Mouse (Mus musculus) liver, adult 10 weeks (tissue): ENCODE data around the gene Tppp2. TPM values are rescaled to one million over a fixed set of nuclear protein-coding genes. Genes with fewer than 3 reads are reported as not detected.

Experiments
- polyA plus RNA-seq: library from polyadenylated mRNA; stranded (reverse); fragments of 350-450 nt; fragmentation: Illumina TruSeq; extraction: RNeasy Lipid Tissue Mini Kit (QIAGEN cat#74804); gene quantifications from one replicate; pipeline ENCODE4 v1.2.3, GENCODE M21; 2014; ENCODE audit warnings: low read depth, low replicate concordance

Gene Tppp2
- not detected for polyA plus RNA-seq

GRCm38 (mm10) chr14:51918125-51918524 lies at the start of gene Tppp2:
Gene Tppp2, plus strand, starts transcription at chr14:51918425.

DNA sequence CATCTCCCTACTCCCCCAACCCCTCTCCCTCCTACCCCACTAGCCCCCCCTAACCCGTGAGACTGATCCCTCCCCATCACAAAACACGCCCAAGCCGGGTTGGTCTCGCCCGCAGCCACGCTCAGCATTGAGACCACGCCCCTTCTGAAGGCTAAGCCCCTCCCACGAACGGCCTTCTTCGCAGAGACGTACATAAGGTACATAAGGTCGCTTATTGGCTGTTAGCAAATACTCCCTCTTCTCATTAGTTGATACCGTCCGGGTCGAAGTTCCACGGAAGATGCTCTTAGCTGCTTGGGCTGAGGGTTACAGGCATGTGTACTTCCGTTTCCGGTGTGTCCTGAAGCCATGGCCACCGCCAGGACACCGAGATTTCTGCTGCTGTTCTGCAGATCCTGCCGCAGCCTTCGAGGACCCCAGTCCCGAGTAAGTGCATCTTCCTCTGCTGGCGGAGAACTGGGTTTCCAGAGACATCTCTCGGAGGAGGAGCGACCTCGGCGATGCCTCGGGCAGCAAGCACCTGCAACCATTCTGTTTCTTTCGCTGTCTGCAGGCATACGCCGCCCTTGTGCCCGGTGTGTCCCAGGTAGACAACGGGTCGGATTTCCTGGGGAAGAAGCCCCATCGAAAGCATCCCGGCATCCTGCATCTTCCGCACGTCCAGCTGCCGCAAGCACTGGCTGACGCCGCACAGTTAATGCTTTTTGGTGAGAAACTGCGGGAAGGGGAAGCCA lies 33.5 kb upstream of the Tppp2 start, which contains the start of gene Mettl17:
Gene Mettl17, plus strand, starts transcription at position 245 of the 734 bp plus-strand sequence.

GRCm38 (mm10) chr14:51892191-51892939 lies 25.9 kb upstream of the Tppp2 start, which contains the start of gene Slc39a2:
Gene Slc39a2, plus strand, starts transcription at chr14:51892889.

DNA sequence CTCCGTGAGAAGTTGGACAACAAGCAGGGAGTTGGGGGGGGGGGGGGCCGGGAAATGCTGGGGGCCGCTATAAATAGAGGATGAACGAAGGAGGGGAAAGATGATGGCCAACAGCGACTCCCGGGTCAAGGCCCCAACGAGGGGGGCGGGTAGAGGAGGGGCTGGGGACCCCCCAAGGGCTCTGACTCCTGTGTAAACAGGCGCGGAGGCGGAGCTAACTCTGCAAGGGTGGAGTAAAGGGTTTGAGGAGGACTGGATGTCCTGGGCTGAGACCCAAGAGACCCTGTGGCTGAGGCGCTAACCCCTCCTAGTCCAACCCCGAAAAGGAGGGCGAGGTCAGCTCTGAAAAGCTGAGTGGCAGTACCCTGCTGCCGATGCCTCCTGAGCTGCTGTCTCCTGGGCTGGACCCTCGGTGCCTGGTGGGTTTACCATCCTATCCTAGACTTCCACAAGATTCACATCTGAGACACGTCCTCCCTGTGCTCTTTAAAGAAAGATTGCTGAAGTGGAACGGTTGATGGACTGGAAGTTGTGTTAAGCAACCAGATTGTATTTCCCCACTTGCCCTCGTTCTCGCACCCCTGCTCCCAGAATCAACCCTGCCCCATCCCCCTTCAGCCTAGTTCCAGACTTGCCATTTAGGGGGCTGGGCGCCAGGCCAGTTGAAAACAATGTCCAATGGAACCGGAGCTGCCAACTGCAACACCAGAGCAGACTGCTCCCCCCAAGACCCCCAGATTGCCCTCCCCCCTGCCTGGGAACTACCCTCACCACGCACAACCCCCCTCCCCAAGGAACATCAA lies 4.1 kb upstream of the Tppp2 start, which contains the start of gene Ndrg2:
Gene Ndrg2, minus strand, starts transcription at position 199 of the 803 bp plus-strand sequence.

GRCm38 (mm10) chr14:51922571-51922865 lies 4.3 kb downstream of the Tppp2 start, which contains the start of gene Rnase13:
Gene Rnase13, minus strand, starts transcription at chr14:51922773.

Other genes starting within 250 kb of the Tppp2 start
- gene Gm17079, start 223.0 kb upstream of the Tppp2 start, polyA plus RNA-seq: not detected
- gene Gm5800, start 201.2 kb upstream of the Tppp2 start, polyA plus RNA-seq: not detected
- not detected for gene Ang4, start 144.8 kb upstream of the Tppp2 start, polyA plus RNA-seq
- gene AY358078, start 118.4 kb upstream of the Tppp2 start, polyA plus RNA-seq: not detected
- gene Ear6, start 64.7 kb upstream of the Tppp2 start, polyA plus RNA-seq: not detected
- 4.6 TPM for gene Mettl17, start 33.6 kb upstream of the Tppp2 start, polyA plus RNA-seq
- gene Slc39a2, start 25.5 kb upstream of the Tppp2 start, polyA plus RNA-seq: 0.77 TPM
- gene Ndrg2, start 4.3 kb upstream of the Tppp2 start, polyA plus RNA-seq: 2,741 TPM
- not detected for gene Rnase13, start 4.3 kb downstream of the Tppp2 start, polyA plus RNA-seq
- 2.0 TPM for gene Arhgef40, start 66.3 kb downstream of the Tppp2 start, polyA plus RNA-seq
- gene Tmem253, start 97.2 kb downstream of the Tppp2 start, polyA plus RNA-seq: not detected
- gene Zfp219, start 102.3 kb downstream of the Tppp2 start, polyA plus RNA-seq: 1.1 TPM
- gene Olfr221, start 124.0 kb downstream of the Tppp2 start, polyA plus RNA-seq: not detected
- gene Hnrnpc, start 185.6 kb downstream of the Tppp2 start, polyA plus RNA-seq: 162 TPM
- gene Rpgrip1, start 192.3 kb downstream of the Tppp2 start, polyA plus RNA-seq: 0.48 TPM